Mouse (Mus musculus): ENCODE data around the gene Gdf11. TPM values are rescaled to one million over a fixed set of nuclear protein-coding genes. Genes with fewer than 3 reads are reported as not detected.
A peak's percentile ranks its signal among the peaks of the same experiment; 100 is the strongest.

The Gdf11 gene
- polyA plus RNA-seq, 1 experiment: 2.8 TPM

DNA sequence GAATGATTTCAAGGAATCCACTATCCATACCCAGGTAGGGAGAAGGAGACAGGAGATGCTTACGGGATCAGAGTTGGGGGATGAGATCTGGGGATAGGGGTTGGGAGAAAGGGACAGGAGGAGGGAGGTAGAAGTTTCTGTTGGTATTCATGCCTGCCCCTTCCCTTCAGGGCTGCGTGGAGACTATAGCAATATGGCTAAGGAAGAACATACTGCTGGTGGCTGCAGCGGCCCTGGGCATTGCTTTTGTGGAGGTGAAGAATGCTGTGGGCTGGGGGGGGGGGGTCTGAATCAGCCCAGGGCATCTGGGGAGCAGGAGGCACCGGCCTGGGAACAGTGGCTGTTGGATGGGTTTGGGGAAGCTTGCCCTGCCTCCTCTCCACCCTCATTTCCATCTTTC lies 20.8 kb upstream of the Gdf11 start:
- Histone ChIP-seq H3K9ac (ENCODE audit: low read depth, poor library complexity, severe bottlenecking) (no peak overlapping the region), H3K36me3 (ENCODE audit: control insufficient read depth, insufficient read depth, low read length, poor library complexity, severe bottlenecking) (peaks cover 10% of the 10 kb centered on the region), H3K4me3 (ENCODE audit: low read depth, low read length) (no peak overlapping the region), H3K27ac (ENCODE audit: insufficient read depth, low read length) (no peak overlapping the region), H3K27me3 (ENCODE audit: control insufficient read depth, insufficient read depth, low read length, poor library complexity, severe bottlenecking) (no peaks in the 10 kb centered on the region), H3K4me1 (ENCODE audit: control insufficient read depth, insufficient read depth, low read length) (peaks cover 1% of the 10 kb centered on the region), H3K9me3 (replicated peaks; ENCODE audit: control insufficient read depth, insufficient read depth, low read length, poor library complexity, severe bottlenecking) (no peaks in the 10 kb centered on the region)
- TF ChIP-seq POLR2A (IDR thresholded peaks at IDR 0.05; ENCODE audit: insufficient read depth, low read length): no peak
- no peak for TF ChIP-seq CTCF (IDR thresholded peaks at IDR 0.05; ENCODE audit: low read depth, low read length)
- TF ChIP-seq EP300 (IDR thresholded peaks at IDR 0.05; ENCODE audit: insufficient read depth, low read depth, low read length): no peak

DNA sequence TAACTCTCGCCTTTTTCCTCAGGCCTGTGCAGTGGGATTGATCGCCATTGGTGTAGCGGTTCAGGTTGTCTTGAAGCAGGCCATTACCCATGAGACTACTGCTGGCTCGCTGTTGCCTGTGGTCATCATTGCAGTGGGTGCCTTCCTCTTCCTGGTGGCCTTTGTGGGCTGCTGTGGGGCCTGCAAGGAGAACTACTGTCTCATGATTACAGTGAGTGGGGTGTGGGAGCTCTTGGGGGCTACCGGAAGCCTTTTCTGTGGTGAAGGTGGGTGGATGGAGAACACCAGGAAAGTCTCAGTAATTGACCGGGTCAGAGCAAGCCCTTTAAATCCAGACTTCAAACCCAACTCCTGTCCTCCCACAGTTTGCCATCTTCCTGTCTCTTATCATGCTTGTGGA lies 19.9 kb upstream of the Gdf11 start:
- H3K9ac ChIP-seq (ENCODE audit: low read depth, poor library complexity, severe bottlenecking): peak overlapping the region; percentile 95; the same call in 1 of the 2 replicates
- H3K27ac ChIP-seq (ENCODE audit: insufficient read depth, low read length): no peak overlapping the region
- no peaks in the 10 kb centered on the region for H3K27me3 ChIP-seq (ENCODE audit: control insufficient read depth, insufficient read depth, low read length, poor library complexity, severe bottlenecking)
- H3K4me3 ChIP-seq (ENCODE audit: low read depth, low read length): peak overlapping the region; percentile 90
- peaks cover 4% of the 10 kb centered on the region for H3K36me3 ChIP-seq (ENCODE audit: control insufficient read depth, insufficient read depth, low read length, poor library complexity, severe bottlenecking)
- peaks cover 1% of the 10 kb centered on the region for H3K4me1 ChIP-seq (ENCODE audit: control insufficient read depth, insufficient read depth, low read length)
- H3K9me3 ChIP-seq (replicated peaks; ENCODE audit: control insufficient read depth, insufficient read depth, low read length, poor library complexity, severe bottlenecking): no peaks in the 10 kb centered on the region
- no peak for TF ChIP-seq EP300 (IDR thresholded peaks at IDR 0.05; ENCODE audit: insufficient read depth, low read depth, low read length)

DNA sequence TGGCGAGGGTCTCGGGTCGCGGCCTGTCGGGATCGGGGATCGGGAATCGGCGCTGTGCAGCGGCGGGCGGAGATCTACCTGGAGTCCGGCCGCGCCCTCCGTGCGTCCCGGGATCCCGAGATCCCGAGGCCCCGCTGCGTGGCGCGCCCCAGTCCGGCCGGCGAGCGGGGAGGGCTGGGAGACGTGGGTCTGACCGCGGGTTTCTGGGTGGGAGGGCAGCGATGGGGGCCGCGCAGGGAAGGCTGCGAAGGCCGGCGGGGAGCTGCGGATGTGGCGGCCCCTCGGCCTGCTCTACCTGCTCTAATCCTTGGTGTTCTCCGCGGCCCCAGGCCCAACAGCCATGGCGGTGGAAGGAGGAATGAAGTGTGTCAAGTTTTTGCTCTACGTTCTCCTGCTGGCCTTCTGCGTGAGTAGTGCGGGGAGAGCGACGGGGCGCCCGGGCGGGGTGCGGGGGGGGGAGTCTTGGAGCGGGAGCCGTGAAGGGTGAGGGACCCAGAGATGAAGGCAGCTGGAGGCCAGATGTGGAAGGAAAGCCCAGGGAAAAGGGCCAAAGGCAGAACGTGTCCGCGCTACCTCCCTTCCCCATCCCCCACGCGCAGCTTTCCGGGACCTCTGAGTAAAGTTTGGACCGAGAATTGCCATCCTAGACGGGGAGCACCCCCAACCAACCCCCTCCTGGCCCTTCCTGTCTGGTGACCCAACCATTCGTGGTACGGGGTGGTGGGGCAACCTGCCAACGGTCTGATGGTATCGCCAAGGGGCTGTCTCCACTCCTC lies 18.7 kb upstream of the Gdf11 start:
- no peak overlapping the region for H3K27ac ChIP-seq (ENCODE audit: insufficient read depth, low read length)
- no peaks in the 10 kb centered on the region; the same call in none of the 2 replicates for H3K36me3 ChIP-seq (ENCODE audit: control insufficient read depth, insufficient read depth, low read length, poor library complexity, severe bottlenecking)
- no peaks in the 10 kb centered on the region for H3K9me3 ChIP-seq (replicated peaks; ENCODE audit: control insufficient read depth, insufficient read depth, low read length, poor library complexity, severe bottlenecking)
- peak overlapping the region; percentile 95 for H3K9ac ChIP-seq (ENCODE audit: low read depth, poor library complexity, severe bottlenecking)
- TF ChIP-seq CTCF (IDR thresholded peaks at IDR 0.05; ENCODE audit: low read depth, low read length) (no peak), EP300 (IDR thresholded peaks at IDR 0.05; ENCODE audit: insufficient read depth, low read depth, low read length) (no peak), POLR2A (IDR thresholded peaks at IDR 0.05; ENCODE audit: insufficient read depth, low read length) (no peak)
- no peaks in the 10 kb centered on the region for H3K27me3 ChIP-seq (ENCODE audit: control insufficient read depth, insufficient read depth, low read length, poor library complexity, severe bottlenecking)
- H3K4me1 ChIP-seq (ENCODE audit: control insufficient read depth, insufficient read depth, low read length): peaks cover 1% of the 10 kb centered on the region
- H3K4me3 ChIP-seq (ENCODE audit: low read depth, low read length): peak overlapping the region; percentile 90

DNA sequence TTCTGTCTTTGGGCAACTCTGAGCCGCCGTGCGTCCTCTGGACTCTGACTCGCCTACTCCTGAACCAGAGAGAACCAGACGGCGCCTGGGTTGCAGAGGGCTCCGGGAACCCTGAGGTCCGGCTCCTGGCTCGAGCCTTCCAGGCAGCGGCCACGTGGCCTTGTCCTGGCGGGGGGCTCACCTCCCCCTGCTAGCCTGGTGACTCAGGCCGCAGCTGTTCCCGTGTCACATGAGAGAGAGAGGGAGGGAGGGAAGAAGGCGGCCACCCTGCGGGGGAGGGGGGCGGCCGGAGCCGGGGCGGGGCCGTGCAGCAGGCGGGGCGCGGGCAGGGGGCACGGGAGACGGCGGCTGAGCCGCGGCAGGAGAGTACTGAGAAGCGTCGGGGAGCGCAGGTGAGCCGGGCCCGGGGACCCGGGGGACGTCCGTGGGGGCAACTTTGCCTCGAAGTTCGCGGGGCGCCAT lies 18.1 kb upstream of the Gdf11 start:
- peaks cover 1% of the 10 kb centered on the region for H3K4me1 ChIP-seq (ENCODE audit: control insufficient read depth, insufficient read depth, low read length)
- TF ChIP-seq EP300 (IDR thresholded peaks at IDR 0.05; ENCODE audit: insufficient read depth, low read depth, low read length) (peak; percentile 92), CTCF (IDR thresholded peaks at IDR 0.05; ENCODE audit: low read depth, low read length) (no peak)
- no peaks in the 10 kb centered on the region; the same call in none of the 2 replicates for H3K36me3 ChIP-seq (ENCODE audit: control insufficient read depth, insufficient read depth, low read length, poor library complexity, severe bottlenecking)
- peak overlapping the region; percentile 4; the same call in 1 of the 2 replicates for H3K27ac ChIP-seq (ENCODE audit: insufficient read depth, low read length)
- H3K27me3 ChIP-seq (ENCODE audit: control insufficient read depth, insufficient read depth, low read length, poor library complexity, severe bottlenecking): no peaks in the 10 kb centered on the region
- peak overlapping the region; percentile 95 for H3K9ac ChIP-seq (ENCODE audit: low read depth, poor library complexity, severe bottlenecking)
- peak overlapping the region; percentile 90 for H3K4me3 ChIP-seq (ENCODE audit: low read depth, low read length)
- no peaks in the 10 kb centered on the region for H3K9me3 ChIP-seq (replicated peaks; ENCODE audit: control insufficient read depth, insufficient read depth, low read length, poor library complexity, severe bottlenecking)

DNA sequence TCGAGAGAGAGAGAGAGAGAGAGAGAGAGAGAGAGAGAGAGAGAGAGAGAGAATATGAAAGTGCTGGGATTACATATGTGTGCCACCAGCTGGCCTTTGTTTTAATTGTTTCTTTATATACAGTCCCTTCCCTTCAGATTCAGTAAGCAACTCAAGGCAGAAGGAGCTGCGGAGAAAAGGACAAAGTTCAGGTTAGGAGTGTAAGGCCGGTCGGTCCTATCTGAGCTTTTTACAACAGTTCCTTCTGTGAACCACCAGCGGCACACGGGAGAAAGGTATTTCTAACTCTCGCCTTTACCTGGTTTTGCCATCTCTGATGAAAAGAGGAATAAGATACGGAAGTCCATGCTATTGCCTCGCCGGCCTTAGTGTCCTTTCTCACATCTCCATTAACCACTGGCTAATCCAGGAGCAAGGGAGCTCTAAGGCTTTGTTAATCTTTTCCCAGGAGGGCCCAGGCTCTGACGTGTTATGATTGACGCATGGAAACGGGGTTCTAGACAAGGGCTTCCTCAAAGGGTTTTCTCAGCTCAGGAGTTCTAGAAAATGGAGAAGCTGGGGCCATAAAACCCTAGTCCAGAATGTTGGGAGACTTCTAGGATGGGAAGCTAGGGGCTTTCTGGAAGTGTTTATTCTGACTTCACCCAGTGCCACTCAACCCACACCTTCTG lies 17.4 kb upstream of the Gdf11 start:
- TF ChIP-seq POLR2A (IDR thresholded peaks at IDR 0.05; ENCODE audit: insufficient read depth, low read length) (no peak), CTCF (IDR thresholded peaks at IDR 0.05; ENCODE audit: low read depth, low read length) (no peak), EP300 (IDR thresholded peaks at IDR 0.05; ENCODE audit: insufficient read depth, low read depth, low read length) (no peak)
- peak overlapping the region; percentile 4; the same call in 1 of the 2 replicates for H3K27ac ChIP-seq (ENCODE audit: insufficient read depth, low read length)
- peaks cover 1% of the 10 kb centered on the region for H3K4me1 ChIP-seq (ENCODE audit: control insufficient read depth, insufficient read depth, low read length)
- H3K4me3 ChIP-seq (ENCODE audit: low read depth, low read length): peak overlapping the region; percentile 45
- peak overlapping the region; percentile 95 for H3K9ac ChIP-seq (ENCODE audit: low read depth, poor library complexity, severe bottlenecking)
- H3K36me3 ChIP-seq (ENCODE audit: control insufficient read depth, insufficient read depth, low read length, poor library complexity, severe bottlenecking): no peaks in the 10 kb centered on the region; the same call in none of the 2 replicates
- H3K27me3 ChIP-seq (ENCODE audit: control insufficient read depth, insufficient read depth, low read length, poor library complexity, severe bottlenecking): no peaks in the 10 kb centered on the region
- H3K9me3 ChIP-seq (replicated peaks; ENCODE audit: control insufficient read depth, insufficient read depth, low read length, poor library complexity, severe bottlenecking): no peaks in the 10 kb centered on the region

DNA sequence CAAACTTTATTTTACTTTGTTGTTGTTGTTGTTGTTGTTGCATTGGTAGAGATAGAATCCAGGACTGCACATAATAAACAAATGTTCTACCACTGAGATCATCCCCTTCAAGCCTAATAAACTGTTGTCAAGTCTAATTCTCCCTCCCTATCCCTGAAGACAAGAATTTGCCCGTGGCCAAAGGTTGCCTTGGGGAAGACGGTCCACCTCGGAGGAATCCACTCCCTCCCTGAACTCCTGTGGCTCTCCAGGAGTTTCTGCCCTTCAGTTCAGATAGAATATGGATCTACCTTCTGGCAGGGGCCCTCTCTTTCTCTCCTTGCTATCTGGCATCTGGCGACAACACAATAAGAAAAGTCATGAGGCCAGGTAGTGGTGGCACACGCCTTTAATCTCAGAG lies 13.3 kb upstream of the Gdf11 start:
- no peak for TF ChIP-seq CTCF (IDR thresholded peaks at IDR 0.05; ENCODE audit: low read depth, low read length)
- no peak for TF ChIP-seq POLR2A (IDR thresholded peaks at IDR 0.05; ENCODE audit: insufficient read depth, low read length)
- TF ChIP-seq EP300 (IDR thresholded peaks at IDR 0.05; ENCODE audit: insufficient read depth, low read depth, low read length): no peak
- Histone ChIP-seq H3K27me3 (ENCODE audit: control insufficient read depth, insufficient read depth, low read length, poor library complexity, severe bottlenecking) (no peaks in the 10 kb centered on the region), H3K36me3 (ENCODE audit: control insufficient read depth, insufficient read depth, low read length, poor library complexity, severe bottlenecking) (no peaks in the 10 kb centered on the region), H3K9me3 (replicated peaks; ENCODE audit: control insufficient read depth, insufficient read depth, low read length, poor library complexity, severe bottlenecking) (no peaks in the 10 kb centered on the region), H3K4me3 (ENCODE audit: low read depth, low read length) (no peak overlapping the region), H3K9ac (ENCODE audit: low read depth, poor library complexity, severe bottlenecking) (no peak overlapping the region), H3K27ac (ENCODE audit: insufficient read depth, low read length) (no peak overlapping the region), H3K4me1 (ENCODE audit: control insufficient read depth, insufficient read depth, low read length) (peaks cover 2% of the 10 kb centered on the region)

Data from ES-Bruce4 (cell line).